Mouse (Mus musculus) lung, postnatal 25 days (tissue): ENCODE results near the gene Irak1bp1.

Experiments used
- DNase-seq: peaks from one replicate; pipeline ENCODE4 v3.0.0; 2022; ENCODE audit warnings: low spot score

Irak1bp1 gene

DNA sequence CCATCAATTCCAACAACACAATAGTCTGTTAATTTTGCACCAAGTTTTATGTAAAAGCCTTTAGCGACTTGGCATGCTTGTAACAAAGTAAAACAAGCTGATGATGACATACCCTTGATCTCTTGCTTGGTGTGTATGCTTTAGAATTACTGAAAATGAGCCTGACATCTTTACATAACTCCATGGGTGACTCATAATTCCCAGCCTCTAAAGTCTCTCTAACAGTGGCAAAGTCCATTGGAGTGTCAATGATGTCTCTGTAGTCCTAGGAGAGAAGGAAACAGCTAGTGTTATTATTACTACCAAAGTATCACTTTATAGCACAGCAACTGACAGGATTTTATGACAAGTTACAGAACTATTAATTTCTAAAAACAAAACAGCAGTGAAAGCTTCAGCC, 47.7 kb downstream of the Irak1bp1 start:
- DNase-seq = no peak

DNA sequence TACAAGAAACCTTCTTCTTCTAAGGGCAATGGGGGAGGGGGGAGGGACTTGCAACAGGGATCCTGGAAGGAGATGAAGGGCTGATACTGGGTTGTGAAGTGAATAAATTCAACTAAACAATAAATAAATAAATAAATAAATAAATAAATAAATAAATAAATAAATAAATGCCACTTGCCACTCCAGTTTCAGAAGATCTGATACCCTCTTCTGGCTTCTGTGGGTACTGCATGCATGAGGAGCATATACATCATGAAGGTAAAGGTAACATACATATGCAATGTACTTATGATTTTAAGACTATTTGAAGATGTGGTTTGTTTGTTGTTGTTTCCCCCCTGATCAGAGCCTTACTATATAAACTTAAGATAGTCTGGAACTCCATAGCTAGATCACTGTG, 54.8 kb downstream of the Irak1bp1 start:
- no peak for DNase-seq

DNA sequence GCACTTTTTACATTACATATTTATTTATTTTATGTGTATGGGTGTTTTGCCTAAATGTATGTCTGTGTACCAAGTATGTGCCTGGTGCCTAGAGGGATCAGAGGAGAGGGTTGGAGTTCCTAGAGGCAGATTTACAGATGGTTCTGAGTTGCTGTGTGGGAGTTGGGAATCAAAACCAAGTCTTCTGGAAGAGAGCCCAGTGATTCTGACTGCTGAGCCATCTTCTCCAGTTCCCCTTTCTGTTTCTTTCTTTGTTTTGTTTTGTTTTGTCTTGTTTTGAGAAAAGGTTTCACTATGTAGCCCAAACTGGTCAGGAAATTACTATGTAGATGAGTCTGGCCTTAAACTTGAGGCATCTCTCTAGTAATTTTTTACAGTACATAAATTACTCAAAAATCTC, 59.3 kb downstream of the Irak1bp1 start:
- no peak for DNase-seq
